Mouse (Mus musculus): ENCODE results near the gene Hoxd4.

- TF ChIP-seq CTCF (IDR thresholded peaks at IDR 0.05; ENCODE audit: low read depth, low read length) (no peak), TAL1 (conservative IDR thresholded peaks at IDR 0.05; ENCODE audit: low read depth, low read length) (no peak), GATA1 (IDR thresholded peaks at IDR 0.05; ENCODE audit: borderline replicate concordance, low read length) (no peak), POLR2AphosphoS5 (IDR thresholded peaks at IDR 0.05; ENCODE audit: insufficient replicate concordance, low read depth, low read length) (no peak), GATA2 (IDR thresholded peaks at IDR 0.05; ENCODE audit: borderline replicate concordance, low read depth, low read length) (no peak)
Measured at GRCm38 (mm10) chr2:74753175-74753523, 41.4 kb downstream of the Hoxd4 start.
